Mouse (Mus musculus): ENCODE measurements around the gene Agmat. TPM values are rescaled to one million over a fixed set of nuclear protein-coding genes. Genes with fewer than 3 reads are reported as not detected.

The Agmat gene
- polyA plus RNA-seq, 1 experiment from 2014 or later: 2.4 TPM

DNA sequence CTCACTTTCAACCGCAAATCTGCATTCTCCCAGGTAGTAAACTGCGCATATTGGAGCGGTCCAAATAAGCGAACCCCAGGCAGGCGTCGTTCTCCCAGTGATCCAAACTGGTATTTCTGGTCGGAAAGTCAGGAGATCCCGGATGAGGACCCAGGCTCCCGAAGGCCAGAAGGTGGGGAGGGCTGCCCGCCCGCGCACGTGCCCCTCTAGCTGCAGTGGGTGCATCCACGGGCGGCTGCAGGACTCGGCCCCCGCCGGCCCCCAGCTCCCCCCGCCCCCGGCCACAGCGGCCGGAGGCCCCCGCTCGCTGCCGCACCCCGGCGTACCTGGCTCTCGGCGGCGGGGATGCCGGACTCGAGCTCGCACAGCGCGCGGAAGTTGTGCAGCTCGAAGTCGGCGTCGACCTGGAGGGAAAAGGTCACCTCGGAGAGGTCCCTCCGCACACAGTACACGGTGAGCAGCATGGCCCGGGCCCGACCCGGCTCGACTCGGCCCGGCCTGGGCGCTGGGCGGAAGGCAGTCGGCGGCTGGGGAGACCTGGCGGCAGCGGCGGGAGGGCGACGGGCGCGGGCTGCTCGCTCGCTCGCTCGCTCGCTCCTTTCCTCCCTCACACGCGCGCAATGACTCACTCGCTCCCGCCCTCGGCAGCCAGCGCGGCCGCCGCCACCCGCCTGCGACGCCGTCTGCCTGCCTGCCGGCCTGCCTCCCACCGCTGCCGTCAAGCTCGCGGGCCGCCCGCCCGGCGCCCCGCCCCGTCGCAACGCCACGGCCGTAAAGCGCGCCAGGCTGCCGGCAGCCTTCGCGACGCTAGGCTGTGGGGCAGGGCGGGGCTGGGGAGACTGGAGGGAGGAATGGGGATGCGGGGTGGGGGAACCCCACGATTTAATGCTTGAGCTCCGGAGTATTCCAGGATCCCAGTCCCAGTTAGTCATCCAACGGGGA is 23.5 kb upstream of the Agmat start, which contains the start of gene Ddi2:
TSS of gene Ddi2 (minus strand) at position 689 of the 942 bp plus-strand sequence.
- WGBS: under 1% methylated on average over 80 of the region's 105 CpGs
- H3K4me3 ChIP-seq (replicated peaks): peak within 1 kb of the TSS; percentile 96
- peaks cover 9% of the 10 kb centered on the region; the same call in 1 of the 2 replicates for H3K36me3 ChIP-seq
- peak; percentile 86 for ATAC-seq (replicated peaks; ENCODE audit: low FRiP score)
- H3K27ac ChIP-seq: peak within 1 kb of the TSS; percentile 98
- H3K9me3 ChIP-seq (replicated peaks): no peaks in the 10 kb centered on the region
- no peaks in the 10 kb centered on the region for H3K27me3 ChIP-seq
- peak within 1 kb of the TSS; percentile 80 for H3K4me2 ChIP-seq
- peaks cover 40% of the 10 kb centered on the region for H3K4me1 ChIP-seq
- peak within 1 kb of the TSS; percentile 96 for H3K9ac ChIP-seq

DNA sequence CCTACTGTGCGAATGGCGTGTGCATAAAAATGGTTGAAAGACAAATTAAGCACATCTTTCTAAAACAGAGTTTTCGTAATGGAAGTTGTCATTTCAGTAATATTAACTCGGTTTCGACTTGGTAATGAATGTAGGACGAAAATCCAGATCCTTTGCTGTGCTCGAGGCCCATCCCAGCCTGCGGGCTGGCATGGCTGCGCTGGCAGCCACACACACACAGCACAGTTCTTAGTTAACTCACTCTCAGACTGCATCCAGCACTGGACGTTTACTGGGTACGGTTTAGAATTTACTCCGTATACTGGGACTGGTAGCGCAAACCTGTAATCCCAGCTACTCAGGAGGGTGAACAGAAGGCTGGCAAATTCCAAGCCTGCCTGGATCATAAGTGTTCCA is 22.8 kb upstream of the Agmat start:
- Histone ChIP-seq H3K4me2 (peak overlapping the region; percentile 80), H3K4me1 (peaks cover 40% of the 10 kb centered on the region), H3K9me3 (replicated peaks) (no peaks in the 10 kb centered on the region), H3K4me3 (replicated peaks) (peak overlapping the region; percentile 96), H3K9ac (peak overlapping the region; percentile 96), H3K36me3 (peaks cover 9% of the 10 kb centered on the region; the same call in 1 of the 2 replicates), H3K27me3 (no peaks in the 10 kb centered on the region), H3K27ac (peak overlapping the region; percentile 98)
- 10% methylated on average over 13 of the region's 13 CpGs for WGBS
- ATAC-seq (replicated peaks; ENCODE audit: low FRiP score): peak; percentile 66

DNA sequence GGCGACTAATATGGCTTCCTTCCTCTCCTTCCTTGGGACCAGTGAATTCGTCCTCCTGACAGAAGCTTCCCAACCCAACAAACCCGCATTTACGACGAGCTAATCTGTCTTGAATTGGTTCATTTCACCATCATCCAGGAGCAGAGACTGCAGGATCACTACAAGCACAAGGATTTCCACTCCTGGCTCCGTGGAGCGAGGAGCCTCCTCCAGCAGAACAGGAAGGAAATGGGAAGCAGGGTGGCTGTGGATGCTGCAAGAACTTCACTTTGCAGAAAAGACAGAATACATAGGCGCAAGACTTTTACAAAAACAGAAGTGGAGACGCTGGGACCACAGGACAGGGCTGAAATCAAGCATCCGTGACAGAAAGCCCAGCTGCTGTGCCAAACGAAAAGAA is 21.9 kb upstream of the Agmat start:
- H3K9me3 ChIP-seq (replicated peaks): no peaks in the 10 kb centered on the region
- no peak overlapping the region; the same call in 1 of the 2 replicates for H3K4me2 ChIP-seq
- no peak overlapping the region for H3K4me3 ChIP-seq (replicated peaks)
- ATAC-seq (replicated peaks; ENCODE audit: low FRiP score): no peak
- WGBS: 46% methylated on average over 11 of the region's 11 CpGs
- H3K9ac ChIP-seq: no peak overlapping the region
- peaks cover 38% of the 10 kb centered on the region for H3K4me1 ChIP-seq
- peaks cover 9% of the 10 kb centered on the region; the same call in 1 of the 2 replicates for H3K36me3 ChIP-seq
- H3K27ac ChIP-seq: peak overlapping the region; percentile 15; the same call in 1 of the 2 replicates
- H3K27me3 ChIP-seq: no peaks in the 10 kb centered on the region

DNA sequence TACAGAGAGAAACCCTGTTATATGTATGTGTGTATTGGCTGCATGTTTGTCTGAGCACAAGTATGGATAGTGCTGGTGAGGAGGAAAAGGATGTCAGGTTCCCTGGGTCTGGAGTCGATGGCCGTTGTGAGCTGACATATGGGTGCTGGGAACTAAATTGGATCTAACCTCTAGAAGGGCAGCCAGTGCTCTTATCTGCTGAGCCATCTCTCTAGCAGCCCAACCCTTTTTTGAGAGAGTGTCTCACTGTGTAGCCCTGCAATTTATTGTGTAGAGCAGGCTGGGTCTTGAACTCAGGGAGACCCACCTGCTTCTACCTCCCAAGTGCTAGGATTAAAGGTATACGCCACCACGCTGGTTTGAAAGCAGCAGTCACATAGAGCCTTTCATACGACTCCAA is 21.2 kb upstream of the Agmat start:
- no peak overlapping the region for H3K4me3 ChIP-seq (replicated peaks)
- H3K9ac ChIP-seq: no peak overlapping the region
- H3K27me3 ChIP-seq: no peaks in the 10 kb centered on the region
- H3K36me3 ChIP-seq: peaks cover 4% of the 10 kb centered on the region; the same call in 1 of the 2 replicates
- H3K4me1 ChIP-seq: peaks cover 37% of the 10 kb centered on the region
- 80% methylated on average over 5 of the region's 5 CpGs for WGBS
- no peaks in the 10 kb centered on the region for H3K9me3 ChIP-seq (replicated peaks)
- no peak overlapping the region for H3K4me2 ChIP-seq
- H3K27ac ChIP-seq: peak overlapping the region; percentile 54
- ATAC-seq (replicated peaks; ENCODE audit: low FRiP score): no peak

DNA sequence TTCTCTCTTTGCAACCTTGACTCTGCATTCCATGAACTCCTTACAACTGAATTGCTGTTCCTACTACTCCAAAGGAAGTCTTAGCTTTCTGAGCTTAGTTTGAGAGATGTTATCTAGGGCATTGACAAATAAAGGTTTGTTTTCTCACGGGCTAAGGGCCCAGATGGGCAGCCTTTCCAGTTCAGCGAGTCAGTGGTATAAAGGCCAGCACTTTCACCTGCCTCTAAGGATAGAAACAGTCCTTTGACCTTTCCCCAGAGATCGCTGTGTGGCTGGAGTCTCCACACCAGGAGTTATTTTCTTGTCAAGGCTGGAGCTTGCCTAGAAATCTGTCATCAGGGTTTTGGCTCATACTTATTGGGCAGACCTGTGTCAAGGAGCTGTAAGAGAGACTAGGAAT is 20.7 kb upstream of the Agmat start:
- 53% methylated on average over 3 of the region's 3 CpGs for WGBS
- H3K4me3 ChIP-seq (replicated peaks): no peak overlapping the region
- peaks cover 34% of the 10 kb centered on the region for H3K4me1 ChIP-seq
- no peak for ATAC-seq (replicated peaks; ENCODE audit: low FRiP score)
- no peak overlapping the region for H3K4me2 ChIP-seq
- peak overlapping the region; percentile 54 for H3K27ac ChIP-seq
- H3K36me3 ChIP-seq: no peaks in the 10 kb centered on the region
- no peaks in the 10 kb centered on the region for H3K9me3 ChIP-seq (replicated peaks)
- no peaks in the 10 kb centered on the region for H3K27me3 ChIP-seq
- no peak overlapping the region for H3K9ac ChIP-seq

DNA sequence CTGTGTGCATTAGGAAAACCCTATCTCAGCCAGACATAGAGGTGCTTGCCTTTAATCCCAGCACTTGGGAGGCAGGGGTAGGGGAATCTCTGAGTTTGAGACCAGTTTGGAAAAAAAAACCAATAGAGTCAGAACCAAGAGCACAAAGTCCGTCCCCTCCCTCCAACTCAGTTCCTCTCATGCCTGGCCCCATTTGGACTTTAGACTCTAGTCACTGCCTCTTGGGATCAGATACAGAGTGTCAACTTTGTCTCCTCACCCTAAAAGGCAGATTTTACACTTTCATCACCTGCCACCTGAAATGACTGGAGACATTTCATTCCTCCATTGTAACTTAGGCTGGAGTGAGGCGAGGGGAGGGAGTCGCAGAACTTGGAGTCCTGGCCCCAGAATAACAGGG is 17.2 kb upstream of the Agmat start:
- no peaks in the 10 kb centered on the region for H3K27me3 ChIP-seq
- no peak overlapping the region for H3K4me3 ChIP-seq (replicated peaks)
- no peak overlapping the region for H3K27ac ChIP-seq
- H3K36me3 ChIP-seq: no peaks in the 10 kb centered on the region
- no peaks in the 10 kb centered on the region for H3K9me3 ChIP-seq (replicated peaks)
- H3K4me2 ChIP-seq: no peak overlapping the region
- 78% methylated on average over 3 of the region's 3 CpGs for WGBS
- no peak overlapping the region for H3K9ac ChIP-seq
- no peak for ATAC-seq (replicated peaks; ENCODE audit: low FRiP score)
- H3K4me1 ChIP-seq: peaks cover 12% of the 10 kb centered on the region

DNA sequence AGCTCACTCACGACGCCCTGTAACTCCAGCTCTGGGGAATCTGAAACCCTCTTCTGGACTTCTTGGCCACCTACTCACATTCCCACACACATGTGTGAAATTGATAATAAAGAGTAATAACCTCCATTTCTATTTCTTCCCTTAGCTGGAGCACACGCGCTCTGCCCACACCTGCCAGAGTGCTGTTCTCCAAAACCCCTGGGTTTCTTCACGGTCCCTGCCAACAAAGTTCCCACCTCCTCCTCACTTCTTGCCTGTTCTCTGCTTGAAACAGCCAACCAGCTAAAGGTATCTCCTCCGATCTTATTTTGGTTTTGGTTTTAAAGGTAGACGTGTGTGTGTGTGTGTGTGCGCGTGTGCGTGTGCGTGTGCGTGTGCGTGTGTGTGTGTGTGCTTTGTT is 16.1 kb upstream of the Agmat start:
- H3K27me3 ChIP-seq: no peaks in the 10 kb centered on the region
- ATAC-seq (replicated peaks; ENCODE audit: low FRiP score): no peak
- 83% methylated on average over 13 of the region's 13 CpGs for WGBS
- H3K4me1 ChIP-seq: peaks cover 16% of the 10 kb centered on the region
- no peak overlapping the region for H3K4me3 ChIP-seq (replicated peaks)
- H3K9ac ChIP-seq: no peak overlapping the region
- no peaks in the 10 kb centered on the region for H3K36me3 ChIP-seq
- H3K9me3 ChIP-seq (replicated peaks): no peaks in the 10 kb centered on the region
- no peak overlapping the region for H3K27ac ChIP-seq
- no peak overlapping the region for H3K4me2 ChIP-seq

DNA sequence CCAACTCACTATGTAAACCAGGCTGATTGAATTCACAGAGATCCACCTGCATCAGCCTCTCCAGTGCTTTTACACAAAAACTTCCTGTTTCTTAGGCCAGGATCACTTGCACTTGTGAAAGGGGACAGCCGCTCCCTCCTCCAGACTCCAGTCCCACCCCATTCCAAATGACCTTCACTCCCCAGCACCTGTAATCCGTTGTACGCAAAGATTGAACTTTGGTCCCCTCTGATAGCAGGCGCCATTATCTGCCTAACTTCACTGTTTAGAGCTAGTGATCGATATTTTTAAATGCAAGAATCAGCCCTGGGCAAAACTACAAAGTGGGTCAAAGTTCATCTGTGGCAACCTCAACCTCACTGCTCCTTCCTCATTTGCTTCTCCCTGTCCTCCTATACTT is 14.7 kb upstream of the Agmat start:
- Histone ChIP-seq H3K9me3 (replicated peaks) (no peaks in the 10 kb centered on the region), H3K4me1 (peaks cover 11% of the 10 kb centered on the region), H3K4me2 (no peak overlapping the region), H3K36me3 (no peaks in the 10 kb centered on the region), H3K27ac (no peak overlapping the region), H3K27me3 (no peaks in the 10 kb centered on the region), H3K4me3 (replicated peaks) (no peak overlapping the region), H3K9ac (no peak overlapping the region)
- WGBS: 82% methylated on average over 5 of the region's 5 CpGs
- ATAC-seq (replicated peaks; ENCODE audit: low FRiP score): no peak

DNA sequence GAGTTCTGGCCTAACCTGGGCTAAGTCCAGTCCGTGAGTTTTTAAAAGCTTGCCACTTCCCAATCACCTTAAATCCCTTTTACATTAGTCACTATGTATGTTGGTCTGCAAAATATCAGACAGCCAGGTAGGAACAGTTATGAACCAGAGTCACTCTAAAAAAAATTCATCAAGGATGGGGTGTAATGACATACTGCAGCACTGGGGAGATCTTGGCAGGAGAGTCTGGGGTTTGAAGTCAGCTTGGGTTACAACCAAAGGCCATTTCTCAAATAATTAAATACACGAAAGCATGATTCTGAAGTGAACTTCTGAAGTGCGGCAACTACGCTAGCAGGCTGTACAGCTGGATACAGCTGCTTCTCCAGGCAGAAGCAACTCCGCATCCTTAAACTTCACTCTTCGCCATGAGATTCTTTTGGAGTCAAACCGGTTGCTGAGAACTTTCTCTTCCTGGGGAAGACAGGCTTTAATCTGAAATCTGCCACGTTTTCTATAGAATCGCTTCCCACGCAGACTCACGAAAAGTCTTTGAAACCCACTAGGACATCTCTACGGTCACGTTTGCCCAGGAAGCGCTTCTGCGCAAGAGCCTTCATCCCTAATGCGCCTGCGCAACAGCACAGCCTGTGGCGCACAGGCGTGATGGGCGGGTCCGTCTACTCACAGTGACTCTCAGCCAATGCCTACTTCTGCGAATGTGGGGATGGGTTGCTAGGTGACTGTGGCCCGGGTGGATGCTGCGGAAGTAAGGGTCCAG is 11.8 kb upstream of the Agmat start:
- peak; percentile 97 for ATAC-seq (replicated peaks; ENCODE audit: low FRiP score)
- Histone ChIP-seq H3K4me2 (peak overlapping the region; percentile 65), H3K4me3 (replicated peaks) (peak overlapping the region; percentile 43), H3K36me3 (no peaks in the 10 kb centered on the region), H3K9me3 (replicated peaks) (no peaks in the 10 kb centered on the region), H3K9ac (peak overlapping the region; percentile 35; the same call in 1 of the 2 replicates), H3K4me1 (peaks cover 11% of the 10 kb centered on the region), H3K27me3 (no peaks in the 10 kb centered on the region), H3K27ac (peak overlapping the region; percentile 79)
- 6% methylated on average over 24 of the region's 24 CpGs for WGBS

DNA sequence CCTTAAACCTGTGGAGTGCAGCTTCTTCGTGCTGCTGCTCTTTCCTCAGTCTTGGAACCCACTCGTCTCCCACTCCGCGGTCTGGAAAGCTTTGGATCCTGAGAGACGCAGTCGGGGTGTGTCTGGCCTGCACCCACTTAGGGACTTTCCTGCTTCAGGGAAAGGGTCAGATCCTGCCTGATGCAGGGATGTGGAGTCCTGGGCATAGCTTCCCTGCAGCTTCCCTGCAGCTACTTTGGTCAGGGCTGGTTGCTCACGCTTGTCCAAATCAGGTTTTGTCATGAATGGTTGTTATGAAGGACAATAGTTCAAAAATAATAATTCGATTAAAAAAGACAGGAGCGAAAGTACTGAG is 11.3 kb upstream of the Agmat start:
- no peak for ATAC-seq (replicated peaks; ENCODE audit: low FRiP score)
- no peaks in the 10 kb centered on the region for H3K36me3 ChIP-seq
- H3K27me3 ChIP-seq: no peaks in the 10 kb centered on the region
- H3K27ac ChIP-seq: no peak overlapping the region
- H3K4me2 ChIP-seq: peak overlapping the region; percentile 65
- peaks cover 11% of the 10 kb centered on the region for H3K4me1 ChIP-seq
- H3K4me3 ChIP-seq (replicated peaks): peak overlapping the region; percentile 43
- H3K9me3 ChIP-seq (replicated peaks): no peaks in the 10 kb centered on the region
- 27% methylated on average over 9 of the region's 9 CpGs for WGBS
- H3K9ac ChIP-seq: 0 out of 2 replicates have a peak overlapping the region, but pooled peaks have one; percentile 35

DNA sequence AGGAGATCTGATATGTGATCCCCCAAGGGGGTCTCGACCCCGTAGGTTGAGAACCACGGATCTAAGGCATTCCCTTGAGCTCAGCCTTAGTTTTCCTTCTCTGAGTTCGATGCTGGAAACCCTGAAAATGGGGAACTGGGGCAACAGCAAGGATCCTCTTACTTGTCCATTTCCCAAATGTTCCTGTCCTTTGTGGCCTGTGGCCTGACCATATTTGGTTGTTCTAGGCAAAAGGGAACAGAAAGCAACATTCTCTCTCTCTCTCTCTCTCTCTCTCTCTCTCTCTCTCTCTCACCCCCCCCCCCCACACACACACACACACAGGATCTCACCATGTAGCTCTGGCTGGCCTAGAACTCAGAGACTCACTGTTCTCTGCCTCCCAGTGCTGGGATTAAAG is 9.6 kb upstream of the Agmat start:
- Histone ChIP-seq H3K36me3 (no peaks in the 10 kb centered on the region), H3K4me2 (no peak overlapping the region), H3K9ac (no peak overlapping the region), H3K4me1 (peaks cover 15% of the 10 kb centered on the region), H3K27me3 (no peaks in the 10 kb centered on the region), H3K27ac (no peak overlapping the region), H3K9me3 (replicated peaks) (no peaks in the 10 kb centered on the region), H3K4me3 (replicated peaks) (no peak overlapping the region)
- no peak for ATAC-seq (replicated peaks; ENCODE audit: low FRiP score)
- 65% methylated on average over 4 of the region's 4 CpGs for WGBS

DNA sequence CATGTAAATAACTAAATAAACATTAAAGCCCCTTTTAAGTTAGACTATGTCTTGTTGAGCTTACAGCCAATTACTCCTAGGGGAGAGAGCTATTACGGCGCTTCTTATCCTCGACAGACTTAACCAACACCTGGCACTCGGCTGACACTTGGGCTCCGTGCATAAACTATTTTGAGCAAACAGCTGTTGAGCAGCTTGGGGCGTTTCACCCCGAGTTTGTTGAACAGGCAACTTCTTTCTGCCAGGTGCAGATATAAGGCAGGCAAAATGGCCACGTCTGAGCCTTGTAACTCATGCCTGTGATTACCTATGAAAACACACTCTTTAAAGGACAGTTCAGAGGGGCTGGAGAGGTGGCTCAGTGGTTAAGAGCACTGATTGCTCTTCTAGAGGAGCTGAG is 8.5 kb upstream of the Agmat start:
- Histone ChIP-seq H3K9me3 (replicated peaks) (no peaks in the 10 kb centered on the region), H3K4me2 (no peak overlapping the region), H3K4me1 (peaks cover 19% of the 10 kb centered on the region), H3K9ac (no peak overlapping the region), H3K27ac (no peak overlapping the region), H3K4me3 (replicated peaks) (no peak overlapping the region), H3K27me3 (no peaks in the 10 kb centered on the region), H3K36me3 (no peaks in the 10 kb centered on the region)
- WGBS: 79% methylated on average over 8 of the region's 8 CpGs
- ATAC-seq (replicated peaks; ENCODE audit: low FRiP score): no peak

Data from kidney, embryonic 15.5 days (tissue).